Mouse (Mus musculus) thymus, postnatal 4 days (tissue): Measurements from ENCODE around the gene Baz2b.
"Not testable (repeated sequence)": the region's sequence is repeated elsewhere in the genome, so short reads cannot be mapped to it uniquely, and the experiment has no call there.

ENCODE experiments used
- DNase-seq: peaks from one replicate; pipeline ENCODE4 v3.0.0; 2021

Gene Baz2b

DNA sequence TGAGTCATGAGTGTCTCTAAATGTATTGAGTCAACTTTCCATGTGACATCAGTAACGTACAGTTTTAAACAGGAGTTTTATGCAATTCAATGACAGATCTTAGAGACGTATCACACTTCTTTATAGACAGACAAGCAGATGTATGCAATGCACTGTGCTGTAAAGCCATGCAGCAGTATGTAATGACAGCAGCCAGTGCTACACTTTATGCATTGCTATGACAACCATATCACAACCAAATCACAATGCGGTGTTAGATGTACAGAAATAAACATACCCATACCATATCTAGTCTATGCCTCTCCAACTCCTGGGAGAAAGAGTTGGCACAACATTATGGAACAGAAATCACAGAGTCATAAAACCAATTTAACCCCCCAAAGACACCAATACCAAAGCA is 276.5 kb downstream of the Baz2b start:
- DNase-seq: no peak

- no peak for DNase-seq
Observed at GRCm38 (mm10) chr2:59932244-59932643, 277.4 kb downstream of the Baz2b start.

DNA sequence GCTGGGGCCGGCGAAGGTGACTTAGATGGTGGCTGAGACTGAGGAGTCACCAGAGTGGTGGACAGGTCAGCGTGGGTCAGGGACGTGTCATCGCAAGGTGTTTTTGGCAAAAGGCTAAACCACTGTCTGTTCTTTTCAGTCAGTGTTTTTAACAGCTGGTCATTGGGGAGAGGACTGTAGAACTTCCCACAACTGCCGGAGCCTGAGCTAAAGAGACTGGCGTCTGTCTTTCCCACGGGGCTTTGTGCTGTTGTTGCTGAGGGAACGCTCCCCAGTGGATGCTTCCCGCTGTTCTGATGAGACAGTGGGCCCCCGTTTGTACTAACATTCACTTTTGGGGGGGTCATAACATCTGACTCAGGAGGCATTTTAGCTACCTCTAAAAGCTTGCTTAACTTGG is 296.0 kb downstream of the Baz2b start:
- no peak for DNase-seq

DNA sequence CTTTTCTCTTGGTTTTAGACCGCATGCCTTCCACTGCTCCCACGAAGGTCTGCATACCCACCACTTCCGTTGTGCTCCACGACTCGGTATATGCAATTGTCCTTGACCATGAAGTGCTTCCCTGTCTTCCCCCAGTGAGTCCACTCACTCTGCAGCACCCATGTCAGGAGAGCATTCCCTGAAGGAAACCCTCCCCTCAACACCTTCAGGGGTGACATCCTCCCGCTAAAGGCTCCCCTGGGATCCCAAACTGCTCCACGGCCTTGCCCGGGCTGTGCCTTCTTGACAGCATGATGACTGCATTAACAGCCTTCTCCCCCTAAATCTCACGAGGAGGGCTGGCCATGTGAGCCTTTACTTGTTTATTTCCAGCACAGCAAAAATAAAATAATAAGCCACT is 301.6 kb downstream of the Baz2b start:
- DNase-seq: no peak

- no peak for DNase-seq
Observed at GRCm38 (mm10) chr2:59904007-59904406, 305.6 kb downstream of the Baz2b start.

- DNase-seq: peak; percentile 38
Observed at GRCm38 (mm10) chr2:59898666-59899065, 311.0 kb downstream of the Baz2b start.

- no peak for DNase-seq
Observed at GRCm38 (mm10) chr2:59898105-59898504, 311.5 kb downstream of the Baz2b start.

DNA sequence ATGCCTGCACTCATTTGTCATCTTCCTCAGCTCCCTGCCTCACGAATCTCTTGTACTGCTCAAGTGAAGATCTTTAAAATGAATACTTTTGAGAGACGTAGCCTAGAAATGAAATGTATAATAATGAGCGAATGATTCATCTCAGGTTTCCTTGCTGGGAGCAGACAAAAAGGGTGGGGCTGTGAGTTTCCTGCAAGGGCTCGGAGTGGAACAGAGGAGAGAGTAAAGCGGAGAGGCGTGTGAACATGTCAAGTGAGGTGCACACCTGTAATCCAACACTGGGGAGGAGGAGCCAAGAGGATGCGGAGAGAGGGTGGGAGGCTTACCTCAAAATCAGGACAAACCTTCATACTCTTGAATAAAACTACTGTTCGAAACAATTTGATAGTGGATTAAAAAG is 312.8 kb downstream of the Baz2b start:
- no peak for DNase-seq

DNA sequence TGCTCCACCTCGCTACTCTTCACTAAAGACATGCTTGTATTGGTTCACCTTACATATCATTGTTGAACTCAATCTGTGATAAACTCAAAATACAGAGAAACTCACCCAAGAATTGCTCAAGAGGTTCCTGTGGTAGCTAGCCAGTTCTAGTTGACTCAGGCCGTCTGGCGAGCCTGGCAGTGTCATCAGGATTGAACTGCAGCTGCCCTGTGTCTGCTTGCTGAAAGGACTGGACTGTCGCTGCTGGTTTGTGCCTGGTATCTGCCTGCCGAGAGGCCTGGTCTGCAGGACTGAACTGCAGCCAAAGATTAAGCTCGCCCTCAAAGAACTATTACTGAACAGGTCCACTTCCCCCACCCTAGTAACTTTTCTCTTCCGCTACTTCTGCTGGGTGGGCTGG is 313.2 kb downstream of the Baz2b start:
- no peak for DNase-seq

- DNase-seq: no peak
Observed at GRCm38 (mm10) chr2:59889699-59890098, 319.9 kb downstream of the Baz2b start.

- no peak for DNase-seq
Observed at GRCm38 (mm10) chr2:59882742-59883281, 326.8 kb downstream of the Baz2b start.

DNA sequence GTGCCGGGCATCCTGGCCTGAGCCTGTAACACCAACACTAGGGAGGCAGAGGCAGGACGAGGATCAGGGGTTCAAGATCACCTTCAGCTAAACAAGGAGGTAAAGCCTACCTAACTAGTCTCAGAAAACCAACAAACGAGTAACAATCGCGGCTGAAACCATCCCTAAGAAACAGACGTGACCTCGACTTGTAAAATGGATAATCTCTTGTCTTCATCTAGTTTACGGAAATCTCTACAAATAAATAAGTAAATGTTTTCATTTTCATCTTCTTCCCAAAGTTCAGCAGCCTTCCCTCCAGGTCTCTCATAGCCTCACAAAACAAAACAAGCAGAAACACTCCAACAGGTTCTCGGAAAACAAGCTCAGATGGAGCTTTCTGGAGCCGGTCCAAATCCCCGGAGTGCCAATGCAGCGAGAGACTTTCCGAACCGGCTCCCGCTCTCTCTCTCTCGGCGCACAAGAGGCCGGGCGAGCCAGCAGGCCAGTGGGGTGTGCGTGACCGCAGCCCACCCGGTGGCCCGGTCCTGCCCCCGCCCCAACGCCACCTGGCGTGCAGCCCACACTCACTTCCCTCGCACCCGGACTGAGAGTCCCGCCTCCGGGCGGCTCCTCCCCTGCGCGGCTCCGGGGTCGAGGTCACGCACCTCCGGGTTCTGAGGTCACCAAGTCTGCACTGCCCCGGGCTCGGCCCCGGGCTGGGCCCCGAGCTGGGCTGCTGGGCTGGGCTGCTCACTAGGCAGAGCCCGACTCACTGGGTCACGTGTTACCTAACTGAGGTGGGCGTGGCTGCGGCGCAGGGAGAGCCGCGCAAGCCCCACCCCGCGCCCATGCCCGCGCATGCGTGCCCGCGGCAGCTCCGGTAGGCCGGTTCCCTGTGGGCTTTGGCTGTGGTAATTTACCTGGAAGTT is 327.6 kb downstream of the Baz2b start, which contains the start of gene Wdsub1:
Gene Wdsub1, minus strand, starts transcription at position 761 of the 911 bp plus-strand sequence.
- peak; percentile 96 for DNase-seq

DNA sequence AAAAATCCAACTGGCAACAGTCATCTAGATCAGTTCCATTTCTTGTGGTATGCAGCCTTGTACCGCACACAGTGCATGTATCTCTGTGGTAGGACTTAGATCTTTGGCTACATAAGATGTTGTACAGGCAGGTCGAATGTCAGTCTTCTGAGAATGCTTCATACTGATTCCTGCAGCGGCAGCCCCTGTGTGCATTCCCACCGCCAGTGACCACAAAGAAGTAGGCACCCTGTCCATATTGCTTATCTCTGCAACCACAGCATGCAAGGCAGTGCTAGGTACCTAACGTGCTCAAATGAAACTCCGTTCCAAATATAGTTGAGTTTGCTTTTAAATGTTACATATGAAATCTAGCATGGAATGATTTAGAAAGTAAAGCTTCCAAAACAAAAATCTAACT is 328.2 kb downstream of the Baz2b start:
- no peak for DNase-seq

- DNase-seq: no peak
Observed at GRCm38 (mm10) chr2:59878221-59878620, 331.4 kb downstream of the Baz2b start.

- peak; percentile 18 for DNase-seq
Observed at GRCm38 (mm10) chr2:59877335-59877734, 332.3 kb downstream of the Baz2b start.

- no peak for DNase-seq
Observed at GRCm38 (mm10) chr2:59876482-59876881, 333.2 kb downstream of the Baz2b start.

GRCm38 (mm10) chr2:59870526-59870925 is 339.1 kb downstream of the Baz2b start:
- no peak for DNase-seq

- DNase-seq: no peak
Observed at GRCm38 (mm10) chr2:59862618-59863017, 347.0 kb downstream of the Baz2b start.

GRCm38 (mm10) chr2:59854363-59854762 is 355.3 kb downstream of the Baz2b start:
- no peak for DNase-seq

- DNase-seq: no peak
Observed at GRCm38 (mm10) chr2:59853543-59853942, 356.1 kb downstream of the Baz2b start.

- DNase-seq: no peak
Observed at GRCm38 (mm10) chr2:59852916-59853315, 356.7 kb downstream of the Baz2b start.

- not testable (repeated sequence) for DNase-seq
Observed at GRCm38 (mm10) chr2:59851885-59852284, 357.8 kb downstream of the Baz2b start.
